Mouse (Mus musculus): ENCODE results near the gene Gpr87. TPM values are rescaled to one million over a fixed set of nuclear protein-coding genes. Genes with fewer than 3 reads are reported as not detected.
A peak's percentile ranks its signal among the peaks of the same experiment; 100 is the strongest.

Gpr87 gene
- polyA plus RNA-seq, 1 experiment from 2014 or later, result 0.26 TPM

DNA sequence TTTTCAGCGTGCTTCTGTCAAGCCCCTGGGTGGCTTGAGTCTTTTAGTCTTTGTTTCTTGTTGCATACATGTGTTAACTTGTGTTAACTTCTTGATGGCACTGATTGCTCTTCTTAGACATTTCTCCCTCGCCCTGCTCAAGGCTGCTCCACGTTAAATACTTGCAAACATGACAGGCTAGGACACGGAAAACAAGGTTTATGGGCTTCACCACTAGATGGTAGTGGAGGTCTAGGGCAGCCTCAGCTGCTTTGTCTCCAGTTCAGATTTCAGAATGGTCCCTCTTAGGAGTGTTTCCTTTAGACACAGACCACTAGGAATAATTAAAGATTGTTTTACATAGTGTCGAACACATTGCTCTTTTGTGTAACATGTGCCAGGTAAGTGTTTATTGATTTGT, 19.7 kb downstream of the Gpr87 start:
- DNase-seq (ENCODE audit: low spot score), result peak; percentile 41
- Histone ChIP-seq H3K4me1 (replicated peaks) (0 out of 2 replicates have a peak, but pooled peaks cover under 1% of the 10 kb centered on the region), H3K27ac (no peak overlapping the region), H3K27me3 (ENCODE audit: insufficient read depth, poor library complexity, severe bottlenecking) (no peaks in the 10 kb centered on the region), H3K9me3 (no peaks in the 10 kb centered on the region), H3K36me3 (no peaks in the 10 kb centered on the region), H3K4me3 (no peak overlapping the region)
- 49% methylated on average over 5 of the region's 5 CpGs for WGBS

DNA sequence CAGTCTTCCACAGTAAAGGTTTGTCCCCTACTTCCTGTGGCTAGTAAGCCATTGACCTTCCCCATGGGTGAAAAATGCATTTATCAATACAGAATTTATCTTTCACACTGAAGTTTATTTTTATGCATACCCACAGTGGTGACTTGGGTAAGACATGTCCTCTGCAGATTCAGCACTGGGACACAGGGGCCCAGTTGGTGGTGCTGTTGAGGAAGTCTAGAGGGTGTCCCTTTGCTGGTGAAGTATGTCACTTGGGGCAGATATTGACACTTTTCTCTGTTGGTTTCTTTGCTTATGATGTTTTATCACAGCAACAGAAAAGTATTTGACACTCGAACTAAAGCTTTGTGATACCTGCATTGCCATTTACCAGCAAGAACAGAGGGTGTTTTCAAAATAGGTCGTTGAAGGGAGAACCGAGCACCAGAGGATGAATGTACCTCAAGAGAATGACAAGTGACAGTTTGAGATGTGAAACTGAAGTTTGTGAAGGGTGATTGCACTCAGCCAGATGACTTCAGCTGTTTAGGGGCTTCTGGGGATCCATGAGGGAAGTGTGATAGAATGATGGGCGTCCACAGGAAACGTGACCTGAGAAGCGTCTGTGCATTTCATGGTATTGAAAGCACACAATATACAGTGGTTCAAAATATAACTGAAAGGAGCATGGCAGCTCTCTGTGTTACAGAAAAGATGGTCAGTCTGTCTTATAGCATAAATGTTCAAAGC, 20.3 kb downstream of the Gpr87 start:
- DNase-seq (ENCODE audit: low spot score), result no peak
- 83% methylated on average over 6 of the region's 6 CpGs for WGBS
- Histone ChIP-seq H3K4me1 (replicated peaks) (0 out of 2 replicates have a peak, but pooled peaks cover 4% of the 10 kb centered on the region), H3K27ac (no peak overlapping the region), H3K4me3 (no peak overlapping the region), H3K9me3 (no peaks in the 10 kb centered on the region), H3K36me3 (no peaks in the 10 kb centered on the region), H3K27me3 (ENCODE audit: insufficient read depth, poor library complexity, severe bottlenecking) (no peaks in the 10 kb centered on the region)

DNA sequence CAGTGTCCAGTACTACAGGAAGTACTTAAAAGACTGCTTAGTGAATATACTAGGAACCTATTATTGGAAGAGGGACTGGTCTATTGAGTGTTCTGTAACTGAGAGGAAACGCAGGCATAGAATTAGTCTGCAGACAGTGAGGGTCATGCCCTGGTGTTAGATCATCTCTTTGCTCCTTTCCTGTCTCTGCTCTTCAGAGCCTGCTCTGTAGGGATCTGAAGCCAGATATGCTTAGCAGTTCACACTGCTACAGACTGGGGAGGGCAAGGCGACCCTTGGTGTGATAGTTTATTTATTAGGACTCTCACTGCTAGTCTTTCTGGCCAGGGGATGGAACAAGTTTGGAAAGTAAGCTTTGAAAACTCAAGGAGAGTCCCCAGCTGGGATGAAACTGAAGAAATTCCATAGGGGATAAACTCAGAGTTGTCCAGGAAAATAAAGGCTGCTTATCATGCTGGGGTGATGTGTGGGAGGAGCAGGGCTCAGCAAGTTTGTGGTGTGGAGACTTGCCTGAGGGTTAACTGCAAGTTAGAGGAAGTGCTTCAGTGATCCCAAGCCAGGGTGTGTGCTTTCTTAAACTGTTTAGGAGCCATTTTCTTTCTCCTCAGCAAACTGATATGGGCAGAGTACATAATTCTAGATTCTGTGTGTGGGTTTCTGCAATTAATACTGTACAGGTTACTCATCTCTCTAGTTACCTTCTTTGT, 24.8 kb downstream of the Gpr87 start:
- no peaks in the 10 kb centered on the region for H3K36me3 ChIP-seq
- DNase-seq (ENCODE audit: low spot score), result no peak
- no peaks in the 10 kb centered on the region for H3K27me3 ChIP-seq (ENCODE audit: insufficient read depth, poor library complexity, severe bottlenecking)
- no peaks in the 10 kb centered on the region for H3K9me3 ChIP-seq
- no peak overlapping the region for H3K4me3 ChIP-seq
- WGBS, result 57% methylated on average over 2 of the region's 2 CpGs
- 0 out of 2 replicates have a peak, but pooled peaks cover 4% of the 10 kb centered on the region for H3K4me1 ChIP-seq (replicated peaks)
- H3K27ac ChIP-seq, result no peak overlapping the region

DNA sequence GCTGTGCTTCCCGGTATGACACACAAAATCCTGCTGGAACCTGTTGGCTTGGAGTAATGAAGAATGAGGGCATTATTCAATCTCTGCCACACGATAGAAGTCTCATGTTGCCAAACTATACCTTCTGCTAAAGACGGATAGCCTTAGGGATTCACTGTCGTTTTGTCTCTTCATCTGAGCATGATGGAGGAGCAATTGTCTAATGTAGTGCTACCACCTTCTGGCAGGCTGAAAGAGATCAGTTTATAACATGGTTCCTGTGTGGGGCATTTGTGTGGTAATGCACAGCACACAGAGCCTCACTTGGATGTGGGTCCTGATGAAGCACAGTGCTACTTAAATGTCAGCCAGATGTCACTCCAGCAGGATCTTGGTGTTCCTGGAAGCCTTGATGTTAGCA, 25.7 kb downstream of the Gpr87 start:
- 83% methylated on average over 4 of the region's 4 CpGs for WGBS
- Histone ChIP-seq H3K4me1 (replicated peaks) (0 out of 2 replicates have a peak, but pooled peaks cover 4% of the 10 kb centered on the region), H3K36me3 (no peaks in the 10 kb centered on the region), H3K4me3 (no peak overlapping the region), H3K9me3 (no peaks in the 10 kb centered on the region), H3K27me3 (ENCODE audit: insufficient read depth, poor library complexity, severe bottlenecking) (no peaks in the 10 kb centered on the region), H3K27ac (no peak overlapping the region)
- no peak for DNase-seq (ENCODE audit: low spot score)

DNA sequence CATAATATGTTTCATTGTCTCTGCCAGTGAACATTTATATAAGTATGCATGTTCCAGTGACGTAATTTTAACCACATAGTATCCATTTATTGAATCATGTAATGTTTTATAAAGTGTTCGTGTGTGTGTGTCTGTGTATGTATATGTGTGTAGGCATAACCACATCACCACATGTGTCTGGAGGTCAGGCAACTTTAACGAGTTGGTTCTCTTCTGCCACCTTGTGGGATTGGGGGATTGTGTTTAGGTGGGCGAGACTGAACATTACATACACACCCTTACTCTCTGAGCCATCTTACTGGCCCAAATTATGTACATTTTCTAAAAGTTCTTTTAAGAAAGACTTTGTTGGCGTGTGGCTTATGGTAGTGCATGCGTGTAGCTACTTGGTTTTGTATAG, 26.4 kb downstream of the Gpr87 start:
- Histone ChIP-seq H3K9me3 (no peaks in the 10 kb centered on the region), H3K4me1 (replicated peaks) (0 out of 2 replicates have a peak, but pooled peaks cover 4% of the 10 kb centered on the region), H3K4me3 (no peak overlapping the region), H3K27ac (no peak overlapping the region), H3K36me3 (no peaks in the 10 kb centered on the region), H3K27me3 (ENCODE audit: insufficient read depth, poor library complexity, severe bottlenecking) (no peaks in the 10 kb centered on the region)
- no peak for DNase-seq (ENCODE audit: low spot score)
- 89% methylated on average over 6 of the region's 6 CpGs for WGBS

DNA sequence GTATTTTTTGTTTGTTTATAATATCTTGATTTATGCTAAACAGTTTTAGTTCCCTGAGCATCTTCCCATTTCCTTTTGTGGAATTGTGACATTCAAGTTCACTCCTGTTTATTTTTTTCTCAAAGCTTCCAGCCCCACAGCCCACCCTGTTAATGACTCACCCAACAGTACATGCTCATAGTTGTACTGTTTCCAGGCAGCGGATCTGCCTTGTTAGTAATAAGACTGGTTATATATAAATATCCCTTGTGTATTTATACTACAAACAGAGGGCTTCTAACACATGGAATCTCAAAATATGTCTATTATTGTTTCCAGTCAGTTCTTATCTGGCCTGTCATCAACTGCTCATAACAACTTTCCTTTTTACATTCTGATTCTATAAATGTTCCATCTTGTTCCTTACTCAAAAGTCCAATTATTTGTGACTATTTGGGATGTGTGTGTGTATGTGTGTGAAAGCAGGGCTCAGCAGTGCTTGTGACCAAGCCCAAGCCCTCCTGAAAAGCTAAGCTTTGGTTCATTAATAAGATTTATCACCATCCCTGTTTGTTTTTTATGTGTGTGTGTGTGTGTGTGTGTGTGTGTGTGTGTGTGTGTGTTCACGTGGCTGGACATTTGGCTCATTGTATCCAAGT, 27.4 kb downstream of the Gpr87 start:
- H3K4me1 ChIP-seq (replicated peaks), result 0 out of 2 replicates have a peak, but pooled peaks cover 4% of the 10 kb centered on the region
- no peak overlapping the region for H3K27ac ChIP-seq
- H3K27me3 ChIP-seq (ENCODE audit: insufficient read depth, poor library complexity, severe bottlenecking), result no peaks in the 10 kb centered on the region
- no peaks in the 10 kb centered on the region for H3K36me3 ChIP-seq
- WGBS, result 93% methylated on average over 2 of the region's 2 CpGs
- H3K4me3 ChIP-seq, result no peak overlapping the region
- H3K9me3 ChIP-seq, result no peaks in the 10 kb centered on the region
- no peak for DNase-seq (ENCODE audit: low spot score)

DNA sequence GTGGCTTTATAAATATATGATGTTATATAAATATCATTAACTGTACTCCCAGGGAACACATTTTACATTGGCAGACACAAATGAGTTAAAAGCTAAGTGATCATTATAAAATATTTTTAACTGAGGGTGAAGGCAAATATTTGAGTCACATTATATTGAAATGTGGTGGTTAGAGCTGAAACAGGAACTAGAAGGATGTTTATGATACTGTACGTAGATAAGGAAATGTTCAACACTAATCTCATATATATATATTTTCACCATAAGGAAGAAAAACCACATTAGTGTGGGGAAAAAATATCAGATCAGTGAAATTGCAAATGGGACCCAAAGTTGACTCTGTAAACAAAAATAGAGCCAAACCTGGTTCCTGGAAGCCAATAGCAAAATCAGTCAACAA, 34.4 kb downstream of the Gpr87 start:
- no peaks in the 10 kb centered on the region for H3K27me3 ChIP-seq (ENCODE audit: insufficient read depth, poor library complexity, severe bottlenecking)

DNA sequence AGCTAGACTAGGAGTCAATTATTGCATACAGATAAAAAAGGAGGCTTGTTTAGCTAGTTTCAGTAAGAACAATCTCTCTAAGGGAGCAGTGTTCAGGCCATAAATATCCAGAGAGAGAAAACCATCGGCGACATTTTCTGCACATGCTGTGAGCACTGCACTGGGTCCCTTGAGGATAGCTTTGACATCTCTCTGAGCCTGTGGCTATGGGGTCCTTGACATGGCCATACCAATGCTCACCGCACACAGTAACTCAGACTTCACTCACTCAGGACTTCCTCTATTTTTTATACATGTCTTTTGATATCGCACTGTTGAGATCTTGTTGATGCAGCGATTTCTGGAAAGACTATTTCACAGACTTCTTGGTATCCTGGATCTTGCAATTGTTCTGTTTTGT, 37.9 kb downstream of the Gpr87 start:
- H3K27me3 ChIP-seq (ENCODE audit: insufficient read depth, poor library complexity, severe bottlenecking), result no peaks in the 10 kb centered on the region
- no peak overlapping the region for H3K27ac ChIP-seq
- H3K9me3 ChIP-seq, result no peaks in the 10 kb centered on the region
- no peaks in the 10 kb centered on the region for H3K36me3 ChIP-seq
- no peak for DNase-seq (ENCODE audit: low spot score)
- WGBS, result 91% methylated on average over 5 of the region's 5 CpGs
- no peak overlapping the region for H3K4me3 ChIP-seq
- no peaks in the 10 kb centered on the region for H3K4me1 ChIP-seq (replicated peaks)

More for the DNA sequence above, 34.4 kb downstream of the Gpr87 start:
- Histone ChIP-seq H3K4me3 (no peak overlapping the region), H3K27ac (no peak overlapping the region), H3K36me3 (no peaks in the 10 kb centered on the region), H3K9me3 (no peaks in the 10 kb centered on the region), H3K4me1 (replicated peaks) (no peaks in the 10 kb centered on the region)
- WGBS, result 96% methylated on average over 1 of the region's 1 CpGs
- no peak for DNase-seq (ENCODE audit: low spot score)

DNA sequence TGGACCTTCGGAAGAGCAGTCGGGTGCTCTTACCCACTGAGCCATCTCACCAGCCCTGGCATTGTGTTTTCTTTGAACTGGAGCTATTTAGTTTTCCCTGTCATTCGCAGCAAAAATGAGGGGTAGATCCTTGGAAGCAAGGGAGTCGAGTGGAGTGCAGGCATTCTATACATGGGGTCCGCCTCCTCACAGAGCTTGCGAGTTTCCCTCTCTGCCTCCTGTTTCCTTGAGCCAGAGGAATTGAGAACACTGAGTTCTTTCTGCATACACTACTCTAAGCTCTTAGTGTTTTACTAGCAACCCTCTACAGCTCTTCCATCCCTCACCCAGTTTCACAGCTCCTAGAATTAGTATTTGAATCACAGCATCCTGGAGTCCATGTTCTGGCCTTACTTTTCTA, 39.5 kb downstream of the Gpr87 start:
- 90% methylated on average over 6 of the region's 6 CpGs for WGBS

DNA sequence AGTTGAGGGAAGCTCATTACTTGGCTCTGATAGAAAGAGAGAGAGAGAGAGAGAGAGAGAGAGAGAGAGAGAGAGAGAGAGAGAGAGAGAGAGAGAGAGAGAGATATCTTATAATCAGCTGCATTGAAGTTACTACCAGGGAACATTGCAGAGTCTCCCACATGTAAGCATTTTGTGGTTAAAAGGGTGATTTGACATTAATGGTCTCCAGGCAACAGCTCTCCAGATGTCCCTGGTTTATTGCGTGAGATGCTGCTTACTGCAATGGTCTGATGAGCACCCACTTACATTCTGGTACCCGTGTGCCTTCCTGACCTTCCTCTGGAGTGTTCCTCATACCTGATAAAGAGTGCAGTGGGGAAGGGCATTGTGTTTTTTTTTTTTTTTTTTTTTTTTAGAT, 40.0 kb downstream of the Gpr87 start:
- WGBS, result 93% methylated on average over 2 of the region's 2 CpGs
- H3K27me3 ChIP-seq (ENCODE audit: insufficient read depth, poor library complexity, severe bottlenecking), result no peaks in the 10 kb centered on the region
- H3K4me1 ChIP-seq (replicated peaks), result no peaks in the 10 kb centered on the region
- H3K36me3 ChIP-seq, result no peaks in the 10 kb centered on the region
- no peaks in the 10 kb centered on the region for H3K9me3 ChIP-seq
- no peak overlapping the region for H3K27ac ChIP-seq
- H3K4me3 ChIP-seq, result no peak overlapping the region
- no peak for DNase-seq (ENCODE audit: low spot score)

More for the DNA sequence above, 39.5 kb downstream of the Gpr87 start:
- Histone ChIP-seq H3K27me3 (ENCODE audit: insufficient read depth, poor library complexity, severe bottlenecking) (no peaks in the 10 kb centered on the region), H3K36me3 (no peaks in the 10 kb centered on the region), H3K4me1 (replicated peaks) (no peaks in the 10 kb centered on the region), H3K27ac (no peak overlapping the region), H3K4me3 (no peak overlapping the region), H3K9me3 (no peaks in the 10 kb centered on the region)
- DNase-seq (ENCODE audit: low spot score), result no peak

DNA sequence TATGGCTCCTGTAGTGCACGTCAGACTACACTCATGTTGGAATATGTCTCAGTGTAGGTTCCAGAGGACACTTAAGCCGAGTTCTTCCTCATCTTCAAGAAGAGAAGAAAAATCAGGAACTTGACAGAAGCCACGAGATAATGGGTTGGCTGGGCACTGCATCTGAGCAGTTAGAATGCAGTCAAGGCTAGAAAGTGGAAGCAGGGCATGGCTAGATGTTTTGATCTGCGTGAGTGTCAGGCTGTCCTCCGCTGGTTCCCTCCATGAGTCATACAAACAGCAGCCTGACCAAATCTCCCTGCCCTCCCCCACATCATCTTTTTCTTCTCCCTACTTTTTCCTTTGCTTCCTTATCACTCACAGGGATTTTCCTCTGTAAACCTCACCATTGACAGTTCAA, 41.5 kb downstream of the Gpr87 start, which contains the start of gene P2ry14:
TSS of gene P2ry14 (minus strand) at position 195 of the 400 bp plus-strand sequence.
- Histone ChIP-seq H3K27me3 (ENCODE audit: insufficient read depth, poor library complexity, severe bottlenecking) (no peaks in the 10 kb centered on the region), H3K36me3 (no peaks in the 10 kb centered on the region), H3K4me3 (no peak within 1 kb of the TSS), H3K9me3 (no peaks in the 10 kb centered on the region), H3K4me1 (replicated peaks) (no peaks in the 10 kb centered on the region), H3K27ac (no peak within 1 kb of the TSS)
- WGBS, result 90% methylated on average over 5 of the region's 5 CpGs
- DNase-seq (ENCODE audit: low spot score), result no peak

DNA sequence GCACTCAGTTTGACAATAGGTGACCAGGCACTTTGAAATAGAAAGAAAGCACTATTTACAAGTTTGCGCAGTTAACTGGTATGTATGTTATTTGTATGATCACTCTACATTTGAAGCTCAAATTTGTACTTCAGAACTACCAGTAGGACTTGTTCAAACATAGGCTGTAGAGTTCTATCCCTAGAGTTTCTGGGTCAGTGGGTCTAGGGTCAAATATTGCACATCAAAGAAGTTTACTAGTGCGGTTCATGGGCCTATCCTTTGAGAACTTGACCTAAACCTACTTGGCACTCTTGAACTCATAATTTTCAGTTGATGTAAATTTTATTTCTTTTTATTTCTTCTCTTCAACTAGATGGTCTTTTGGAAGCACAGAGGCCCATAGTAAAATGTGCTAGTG, 44.3 kb downstream of the Gpr87 start:
- 98% methylated on average over 2 of the region's 2 CpGs for WGBS

DNA sequence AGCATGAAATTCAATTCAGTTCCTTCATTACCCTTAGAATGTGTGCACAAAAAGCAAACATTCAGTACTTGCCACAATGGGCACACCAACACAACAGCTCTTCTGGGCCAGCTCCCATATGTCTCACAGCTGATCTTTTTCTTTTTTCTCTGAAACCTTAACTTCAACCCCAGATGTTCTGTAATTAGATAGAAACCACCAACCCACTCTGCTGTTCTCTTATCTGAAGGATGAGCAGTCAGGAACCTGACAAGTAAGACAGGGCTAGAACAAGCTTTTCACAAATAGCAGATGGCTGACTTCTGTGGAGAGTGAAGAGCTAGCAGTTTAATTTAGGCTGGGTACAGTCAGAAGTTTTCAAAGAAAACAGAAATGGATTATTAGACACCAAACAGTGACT, 45.3 kb downstream of the Gpr87 start:
- H3K9me3 ChIP-seq, result no peaks in the 10 kb centered on the region
- H3K4me1 ChIP-seq (replicated peaks), result no peaks in the 10 kb centered on the region
- H3K36me3 ChIP-seq, result no peaks in the 10 kb centered on the region
- H3K4me3 ChIP-seq, result no peak overlapping the region
- no peaks in the 10 kb centered on the region for H3K27me3 ChIP-seq (ENCODE audit: insufficient read depth, poor library complexity, severe bottlenecking)
- no peak for DNase-seq (ENCODE audit: low spot score)
- no peak overlapping the region for H3K27ac ChIP-seq

More for the DNA sequence above, 44.3 kb downstream of the Gpr87 start:
- no peak overlapping the region for H3K27ac ChIP-seq
- no peaks in the 10 kb centered on the region for H3K36me3 ChIP-seq
- H3K4me1 ChIP-seq (replicated peaks), result no peaks in the 10 kb centered on the region
- H3K4me3 ChIP-seq, result no peak overlapping the region
- no peaks in the 10 kb centered on the region for H3K9me3 ChIP-seq
- no peaks in the 10 kb centered on the region for H3K27me3 ChIP-seq (ENCODE audit: insufficient read depth, poor library complexity, severe bottlenecking)
- no peak for DNase-seq (ENCODE audit: low spot score)

Data from hindbrain, embryonic 10.5 days (tissue).